Mouse (Mus musculus) skeletal muscle tissue, postnatal 0 days (tissue): ENCODE data around the gene Gmpr2. TPM values are rescaled to one million over a fixed set of nuclear protein-coding genes. Genes with fewer than 3 reads are reported as not detected.

Experiments used
- polyA plus RNA-seq: library from polyadenylated mRNA; unstranded; fragments of >200 nt; fragmentation: Nextera tagmentation; extraction: Ambion mirVana; gene quantifications from 2 replicates; pipeline ENCODE4 v1.2.1, GENCODE M21; 2015

Gmpr2 gene
- 15.1 and 16.5 TPM in 2 replicates for polyA plus RNA-seq

GRCm38 (mm10) chr14:55671833-55672740, at the start of gene Gmpr2, which contains the start of gene Nedd8:
Gene Gmpr2 (plus strand): TSS chr14:55671941.
Gene Nedd8 (minus strand): TSS chr14:55672124.

GRCm38 (mm10) chr14:55635523-55636007, 36.2 kb upstream of the Gmpr2 start, which contains the start of gene Ipo4:
Gene Ipo4 (minus strand): TSS chr14:55635957.

GRCm38 (mm10) chr14:55637795-55638194, 33.9 kb upstream of the Gmpr2 start, which contains the start of gene Gm49378:
Gene Gm49378 (minus strand): TSS chr14:55637895.

GRCm38 (mm10) chr14:55643060-55643907, 28.5 kb upstream of the Gmpr2 start, which contains the start of gene Tm9sf1:
Gene Tm9sf1 (minus strand): TSS chr14:55643806.

DNA sequence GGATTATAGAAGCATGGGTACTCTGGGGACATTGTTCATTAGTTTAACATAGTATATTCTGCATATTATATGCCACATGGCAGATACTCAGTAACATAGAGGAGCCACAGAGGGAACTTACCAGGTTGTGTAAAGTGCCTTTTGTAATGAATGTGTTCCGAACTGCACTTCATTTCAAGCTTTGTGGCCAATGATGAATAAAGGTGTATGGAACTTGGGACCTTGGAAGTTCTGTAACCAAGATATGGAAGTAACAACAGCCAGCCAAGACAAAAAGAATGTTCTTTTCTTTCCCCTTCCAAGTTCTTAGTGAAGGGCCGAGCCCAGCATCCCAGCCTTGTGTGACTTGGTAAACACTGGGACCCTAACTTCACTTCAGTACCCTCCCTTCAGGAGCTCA, 21.9 kb upstream of the Gmpr2 start, which contains the start of gene Tssk4:
TSS of gene Tssk4 (plus strand) at position 301 of the 400 bp plus-strand sequence.

DNA sequence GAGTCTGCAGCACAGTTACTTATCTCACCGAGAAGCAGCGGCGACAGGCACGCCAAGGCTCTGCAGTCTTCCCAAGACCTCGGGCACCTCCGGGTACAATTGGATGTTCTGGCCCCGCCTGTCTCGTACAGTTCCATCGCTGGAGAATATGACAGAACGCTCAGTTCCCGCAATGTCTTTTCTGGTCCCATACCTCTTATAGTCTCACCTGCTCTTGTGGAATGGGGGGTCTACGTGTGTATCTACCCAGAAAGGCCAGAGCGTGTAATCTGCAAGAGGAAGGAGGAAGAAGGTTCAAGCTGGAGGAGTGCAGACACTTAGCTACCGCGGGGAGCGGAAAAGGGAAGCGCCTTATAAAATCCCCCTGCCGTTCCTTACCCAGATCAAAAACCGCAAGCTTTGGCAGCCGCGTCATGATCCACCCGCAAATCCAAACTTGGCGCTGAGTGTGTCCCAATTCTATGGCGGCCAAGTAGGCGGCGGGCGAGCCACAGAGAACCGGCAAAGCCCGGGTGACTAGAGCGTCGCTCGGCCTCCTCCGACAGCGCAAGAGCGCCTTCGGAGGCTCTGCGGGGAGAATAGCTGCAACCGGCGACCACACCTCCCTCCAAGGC, 11.7 kb upstream of the Gmpr2 start, which contains the start of gene Mdp1:
TSS of gene Mdp1 (minus strand) at position 549 of the 614 bp plus-strand sequence.

GRCm38 (mm10) chr14:55681160-55682117, 9.7 kb downstream of the Gmpr2 start, which contains the start of gene Tinf2:
Gene Tinf2 (minus strand): TSS chr14:55681820.

DNA sequence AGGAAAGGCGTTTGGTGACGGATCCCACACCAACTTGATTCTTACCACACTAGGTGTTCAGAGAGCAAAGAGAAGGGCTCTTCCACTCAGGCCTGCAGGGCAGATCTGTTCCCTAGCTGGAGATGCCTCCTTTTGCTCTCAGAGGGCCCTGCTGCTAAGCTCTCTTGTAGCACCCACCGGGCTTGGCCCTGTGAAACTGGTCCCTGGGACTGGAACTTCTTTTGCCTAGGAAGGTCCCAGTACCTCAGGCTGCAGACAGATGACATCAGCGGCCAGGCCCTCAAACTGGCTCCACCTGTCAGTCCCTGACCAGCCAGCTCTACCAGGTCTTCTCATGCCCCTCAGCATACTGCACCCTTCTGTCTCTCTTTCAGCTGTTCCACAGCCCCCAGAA, 42.0 kb downstream of the Gmpr2 start, which contains the start of gene Tgm1:
TSS of gene Tgm1 (minus strand) at position 198 of the 394 bp plus-strand sequence.

GRCm38 (mm10) chr14:55721700-55722437, 50.1 kb downstream of the Gmpr2 start, which contains the start of gene Rabggta:
Gene Rabggta (minus strand): TSS chr14:55722263.

Other genes starting within 250 kb of the Gmpr2 start
- gene Dhrs4, start 193.2 kb upstream of the Gmpr2 start, polyA plus RNA-seq, result 21.7 and 34.9 TPM in 2 replicates
- gene Carmil3, start 181.3 kb upstream of the Gmpr2 start, polyA plus RNA-seq, result 0.44 and 0.66 TPM in 2 replicates
- gene Cpne6, start 161.5 kb upstream of the Gmpr2 start, polyA plus RNA-seq, result not detected in 2 replicates
- not detected in 2 replicates for gene Nrl, start 147.0 kb upstream of the Gmpr2 start, polyA plus RNA-seq
- 15.8 and 17.4 TPM in 2 replicates for gene Pck2, start 131.7 kb upstream of the Gmpr2 start, polyA plus RNA-seq
- 45.2 and 45.3 TPM in 2 replicates for gene Dcaf11, start 111.9 kb upstream of the Gmpr2 start, polyA plus RNA-seq
- gene A730061H03Rik, start 111.5 kb upstream of the Gmpr2 start, polyA plus RNA-seq, result 1.2 and 1.5 TPM in 2 replicates
- gene Fitm1, start 96.3 kb upstream of the Gmpr2 start, polyA plus RNA-seq, result 342 and 394 TPM in 2 replicates
- 88.6 and 106 TPM in 2 replicates for gene Psme1, start 93.8 kb upstream of the Gmpr2 start, polyA plus RNA-seq
- gene Emc9, start 86.6 kb upstream of the Gmpr2 start, polyA plus RNA-seq, result 63.2 and 67.4 TPM in 2 replicates
- gene Psme2, start 80.8 kb upstream of the Gmpr2 start, polyA plus RNA-seq, result 186 and 262 TPM in 2 replicates
- gene Rnf31, start 80.2 kb upstream of the Gmpr2 start, polyA plus RNA-seq, result 10.3 and 13.4 TPM in 2 replicates
- 11.4 and 12.2 TPM in 2 replicates for gene Irf9, start 68.4 kb upstream of the Gmpr2 start, polyA plus RNA-seq
- 1.8 and 1.9 TPM in 2 replicates for gene Rec8, start 53.9 kb upstream of the Gmpr2 start, polyA plus RNA-seq
- 52.7 and 61.0 TPM in 2 replicates for gene Ipo4, start 36.0 kb upstream of the Gmpr2 start, polyA plus RNA-seq
- 1.3 and 2.0 TPM in 2 replicates for gene Gm49378, start 34.0 kb upstream of the Gmpr2 start, polyA plus RNA-seq
- gene Tm9sf1, start 28.1 kb upstream of the Gmpr2 start, polyA plus RNA-seq, result 48.0 and 52.2 TPM in 2 replicates
- 0.24 and 0.32 TPM in 2 replicates for gene Tssk4, start 21.8 kb upstream of the Gmpr2 start, polyA plus RNA-seq
- 29.8 and 35.3 TPM in 2 replicates for gene Mdp1, start 11.4 kb upstream of the Gmpr2 start, polyA plus RNA-seq
- 356 and 376 TPM in 2 replicates for gene Nedd8, start 183 bp downstream of the Gmpr2 start, polyA plus RNA-seq
- 14.2 and 15.0 TPM in 2 replicates for gene Tinf2, start 9.9 kb downstream of the Gmpr2 start, polyA plus RNA-seq
- gene Tgm1, start 42.0 kb downstream of the Gmpr2 start, polyA plus RNA-seq, result 0.35 and 1.9 TPM in 2 replicates
- 12.8 and 13.3 TPM in 2 replicates for gene Rabggta, start 50.3 kb downstream of the Gmpr2 start, polyA plus RNA-seq
- gene Dhrs1, start 73.7 kb downstream of the Gmpr2 start, polyA plus RNA-seq, result 41.5 and 50.2 TPM in 2 replicates
- 14.6 and 17.5 TPM in 2 replicates for gene Nop9, start 73.8 kb downstream of the Gmpr2 start, polyA plus RNA-seq
- 0.11 and 0.12 TPM in 2 replicates for gene Cideb, start 86.5 kb downstream of the Gmpr2 start, polyA plus RNA-seq
- gene Ltb4r2, start 89.5 kb downstream of the Gmpr2 start, polyA plus RNA-seq, result 0.23 and 0.41 TPM in 2 replicates
- gene Ltb4r1, start 94.0 kb downstream of the Gmpr2 start, polyA plus RNA-seq, result 0.21 and 0.61 TPM in 2 replicates
- 5.0 and 5.7 TPM in 2 replicates for gene Adcy4, start 112.2 kb downstream of the Gmpr2 start, polyA plus RNA-seq
- 6.7 and 11.8 TPM in 2 replicates for gene Ripk3, start 116.9 kb downstream of the Gmpr2 start, polyA plus RNA-seq
- 10.9 and 11.6 TPM in 2 replicates for gene Nfatc4, start 151.2 kb downstream of the Gmpr2 start, polyA plus RNA-seq
- 3.1 and 3.3 TPM in 2 replicates for gene Nynrin, start 182.1 kb downstream of the Gmpr2 start, polyA plus RNA-seq
- 0.21 and 0.28 TPM in 2 replicates for gene Cbln3, start 212.5 kb downstream of the Gmpr2 start, polyA plus RNA-seq
- 6.2 and 7.7 TPM in 2 replicates for gene Khnyn, start 213.0 kb downstream of the Gmpr2 start, polyA plus RNA-seq
- gene Sdr39u1, start 228.4 kb downstream of the Gmpr2 start, polyA plus RNA-seq, result 66.3 and 69.2 TPM in 2 replicates